In genomic region chr9:107549297-107550074, GRCm38 (mm10) we compare ENCODE assay signal across 15 mouse cellular contexts. TPM values are rescaled to one million over a fixed set of nuclear protein-coding genes. Genes with fewer than 3 reads are reported as not detected.
"Had no signal": no experiment of that assay in that cellular context is flagged by ENCODE, and none has a peak within 500 bp of the region (broad histone marks: within the 10 kb centered on the region; RNA-seq: fewer than 3 reads in every experiment).

No protein-coding gene starts in this region.

- H3K9me3 ChIP-seq: liver, embryonic 15.5 days; megakaryocyte, embryonic 14.5 days; midbrain, embryonic 12.5 days; neural tube, embryonic 12.5 days; stomach, embryonic 15.5 days had no signal

- H3K27ac ChIP-seq: liver, embryonic 15.5 days; macrophage; midbrain, embryonic 12.5 days; neural tube, embryonic 12.5 days; stomach, embryonic 15.5 days; stomach, postnatal 0 days had no signal

- DNase-seq: liver, postnatal 0 days; lung, adult 2 months; lung, postnatal 10 days; midbrain, embryonic 14.5 days; right cerebral cortex, postnatal 14 days; thymus, adult 2 months; thymus, postnatal 25 days; thymus, postnatal 4 days had no signal

- ATAC-seq: liver, postnatal 0 days had no signal

- H3K4me3 ChIP-seq: liver, embryonic 15.5 days; megakaryocyte, embryonic 14.5 days; midbrain, embryonic 12.5 days; neural tube, embryonic 12.5 days; stomach, embryonic 15.5 days had no signal

- H3K4me2 ChIP-seq: midbrain, embryonic 12.5 days; neural tube, embryonic 12.5 days had no signal

- H3K36me3 ChIP-seq: stomach, embryonic 15.5 days had no signal

- H3K9ac ChIP-seq: liver, embryonic 15.5 days; liver, postnatal 0 days; midbrain, embryonic 12.5 days; neural tube, embryonic 12.5 days; stomach, embryonic 15.5 days had no signal

- H3K27me3 ChIP-seq: stomach, embryonic 15.5 days had no signal

RNA-seq across cellular contexts. Expression of gene Zmynd10, which starts 2.4 kb away (rescaled TPM):
- polyA plus RNA-seq: macrophage had no signal
